Mouse (Mus musculus) c-Kit-negative CD71-positive TER-119-positive erythroid progenitor cells, embryonic 14.5 days (primary cell): ENCODE data around the gene Rbfox3.

ENCODE experiments used
- DNase-seq: peaks from one replicate; pipeline ENCODE4 v3.0.0-alpha.2; 2013; ENCODE audit warnings: low read depth, low spot score

Rbfox3 gene

GRCm38 (mm10) chr11:118911307-118912070 lies at the start of gene Rbfox3:
TSS of gene Rbfox3 (minus strand) at chr11:118911597.
- no peak for DNase-seq

GRCm38 (mm10) chr11:118960649-118961048 lies 49.3 kb upstream of the Rbfox3 start:
- DNase-seq, result no peak

GRCm38 (mm10) chr11:118957070-118957471 lies 45.7 kb upstream of the Rbfox3 start:
- DNase-seq, result no peak

DNA sequence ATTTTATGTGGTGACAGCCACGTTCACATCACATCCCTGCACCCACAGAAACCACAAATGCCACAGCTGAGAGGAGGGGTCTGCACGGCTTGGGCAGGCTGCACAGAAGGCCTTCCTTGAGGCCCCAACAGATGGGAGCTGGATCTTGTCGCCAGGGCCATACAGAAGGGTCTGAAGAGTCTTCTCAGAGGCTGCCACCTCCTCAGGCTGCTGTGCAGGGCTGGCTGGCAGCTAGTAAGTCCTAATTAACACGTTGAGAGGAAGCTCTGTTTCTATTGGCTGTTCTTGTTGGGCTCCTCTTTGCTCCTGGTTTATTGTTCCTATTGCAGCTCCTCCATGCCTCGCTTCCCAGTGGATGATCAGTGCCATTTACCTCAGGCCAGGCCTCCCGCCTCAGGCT lies 43.6 kb upstream of the Rbfox3 start:
- DNase-seq, result no peak

- no peak for DNase-seq
Observed at GRCm38 (mm10) chr11:118945868-118946267, 34.5 kb upstream of the Rbfox3 start.

GRCm38 (mm10) chr11:118941268-118941667 lies 29.9 kb upstream of the Rbfox3 start:
- no peak for DNase-seq

- no peak for DNase-seq
Observed at GRCm38 (mm10) chr11:118940539-118940938, 29.1 kb upstream of the Rbfox3 start.

DNA sequence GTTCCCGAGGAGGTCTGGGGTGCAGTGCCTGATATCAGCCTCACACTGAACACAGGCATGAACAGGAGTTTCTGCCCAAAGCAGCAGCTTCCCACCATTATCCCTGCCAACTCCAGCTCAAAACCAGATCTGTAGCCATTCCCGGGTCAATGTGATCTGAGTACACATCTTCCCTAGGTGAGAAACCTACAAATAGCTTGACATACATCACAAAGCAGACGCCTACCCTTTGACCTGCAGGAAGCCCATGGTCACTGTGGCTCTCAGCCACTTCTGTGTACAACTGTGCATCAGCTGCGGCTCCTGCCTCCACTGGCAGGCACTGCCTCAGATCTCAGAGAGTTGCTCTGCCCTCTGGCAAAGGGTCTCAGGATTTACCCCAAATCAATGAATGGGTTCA lies 28.3 kb upstream of the Rbfox3 start:
- no peak for DNase-seq

GRCm38 (mm10) chr11:118934925-118935324 lies 23.5 kb upstream of the Rbfox3 start:
- no peak for DNase-seq

GRCm38 (mm10) chr11:118927081-118927480 lies 15.7 kb upstream of the Rbfox3 start:
- DNase-seq, result no peak

DNA sequence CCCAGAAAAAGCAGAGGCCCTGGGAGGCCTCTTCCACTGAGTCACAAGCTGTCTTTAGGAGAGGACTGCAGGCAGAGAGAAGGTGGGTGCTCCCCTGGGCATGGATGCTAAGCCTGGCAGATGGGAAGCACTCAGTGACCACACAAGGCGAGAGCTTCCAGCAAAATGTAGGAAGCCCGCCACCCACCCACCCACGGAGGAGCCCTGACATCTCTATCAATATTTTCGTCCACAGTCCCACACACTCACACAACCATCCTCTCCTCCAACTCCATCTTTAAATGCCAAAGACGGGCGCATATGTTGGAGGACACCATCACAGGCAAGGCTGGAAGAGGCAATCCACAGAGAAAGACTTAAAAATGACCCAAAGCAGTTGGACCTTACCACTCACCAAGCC lies 10.5 kb upstream of the Rbfox3 start:
- DNase-seq, result no peak

GRCm38 (mm10) chr11:118916423-118917030 lies 5.1 kb upstream of the Rbfox3 start:
- no peak for DNase-seq

- DNase-seq, result no peak
Observed at GRCm38 (mm10) chr11:118915888-118916287, 4.5 kb upstream of the Rbfox3 start.

GRCm38 (mm10) chr11:118912686-118913085 lies 1.3 kb upstream of the Rbfox3 start:
- DNase-seq, result no peak

GRCm38 (mm10) chr11:118910756-118911155 lies 641 bp downstream of the Rbfox3 start:
- DNase-seq, result no peak

- no peak for DNase-seq
Observed at GRCm38 (mm10) chr11:118909814-118910201, 1.6 kb downstream of the Rbfox3 start.

GRCm38 (mm10) chr11:118908981-118909813 lies 2.2 kb downstream of the Rbfox3 start:
- DNase-seq, result no peak

- no peak for DNase-seq
Observed at GRCm38 (mm10) chr11:118908431-118908980, 2.9 kb downstream of the Rbfox3 start.

- no peak for DNase-seq
Observed at GRCm38 (mm10) chr11:118907471-118908401, 3.7 kb downstream of the Rbfox3 start.

- DNase-seq, result no peak
Observed at GRCm38 (mm10) chr11:118906824-118907470, 4.5 kb downstream of the Rbfox3 start.
